Mouse (Mus musculus) left cerebral cortex, adult 6 months (tissue): Measurements from ENCODE around the gene Fbxo44. TPM values are rescaled to one million over a fixed set of nuclear protein-coding genes. Genes with fewer than 3 reads are reported as not detected.

Experiments used
- long read RNA-seq, 2 experiments: library from polyadenylated mRNA; unstranded; transcript quantifications; one replicate each; pipeline ENCODE4 v2.0.0; 2019 to 2020
- polyA plus RNA-seq: library from polyadenylated mRNA; unstranded; fragments of <200 nt; fragmentation: Nextera tagmentation; gene quantifications from 2 replicates; pipeline ENCODE4 v1.2.3, GENCODE M21; 2021

The Fbxo44 gene
- polyA plus RNA-seq = 133 and 147 TPM in 2 replicates
- long read RNA-seq, experiment 1, transcript Fbxo44-201 (6 exons, 1,829 nt) = major isoform, 318 of 739 reads
- long read RNA-seq, experiment 1, transcript Fbxo44-202 (5 exons, 1,034 nt) = minor isoform, 224 of 739 reads
- long read RNA-seq, experiment 1, transcript Fbxo44-209 (6 exons, 823 nt) = minor isoform, 17 of 739 reads
- long read RNA-seq, experiment 1, transcript Fbxo44-208 (6 exons, 1,572 nt) = minor isoform, 28 of 739 reads
- long read RNA-seq, experiment 1, partial matches to known transcripts = 13 of 739 reads
- long read RNA-seq, experiment 1, other reads (novel, unspliced or antisense) = 137 of 739 reads
- long read RNA-seq, experiment 2, transcript Fbxo44-208 (6 exons, 1,572 nt) = minor isoform, 6 of 214 reads
- long read RNA-seq, experiment 2, transcript Fbxo44-202 (5 exons, 1,034 nt) = minor isoform, 65 of 214 reads
- long read RNA-seq, experiment 2, transcript Fbxo44-201 (6 exons, 1,829 nt) = major isoform, 78 of 214 reads
- long read RNA-seq, experiment 2, transcript Fbxo44-209 (6 exons, 823 nt) = minor isoform, 5 of 214 reads
- long read RNA-seq, experiment 2, partial matches to known transcripts = 8 of 214 reads
- long read RNA-seq, experiment 2, other reads (novel, unspliced or antisense) = 49 of 214 reads

DNA sequence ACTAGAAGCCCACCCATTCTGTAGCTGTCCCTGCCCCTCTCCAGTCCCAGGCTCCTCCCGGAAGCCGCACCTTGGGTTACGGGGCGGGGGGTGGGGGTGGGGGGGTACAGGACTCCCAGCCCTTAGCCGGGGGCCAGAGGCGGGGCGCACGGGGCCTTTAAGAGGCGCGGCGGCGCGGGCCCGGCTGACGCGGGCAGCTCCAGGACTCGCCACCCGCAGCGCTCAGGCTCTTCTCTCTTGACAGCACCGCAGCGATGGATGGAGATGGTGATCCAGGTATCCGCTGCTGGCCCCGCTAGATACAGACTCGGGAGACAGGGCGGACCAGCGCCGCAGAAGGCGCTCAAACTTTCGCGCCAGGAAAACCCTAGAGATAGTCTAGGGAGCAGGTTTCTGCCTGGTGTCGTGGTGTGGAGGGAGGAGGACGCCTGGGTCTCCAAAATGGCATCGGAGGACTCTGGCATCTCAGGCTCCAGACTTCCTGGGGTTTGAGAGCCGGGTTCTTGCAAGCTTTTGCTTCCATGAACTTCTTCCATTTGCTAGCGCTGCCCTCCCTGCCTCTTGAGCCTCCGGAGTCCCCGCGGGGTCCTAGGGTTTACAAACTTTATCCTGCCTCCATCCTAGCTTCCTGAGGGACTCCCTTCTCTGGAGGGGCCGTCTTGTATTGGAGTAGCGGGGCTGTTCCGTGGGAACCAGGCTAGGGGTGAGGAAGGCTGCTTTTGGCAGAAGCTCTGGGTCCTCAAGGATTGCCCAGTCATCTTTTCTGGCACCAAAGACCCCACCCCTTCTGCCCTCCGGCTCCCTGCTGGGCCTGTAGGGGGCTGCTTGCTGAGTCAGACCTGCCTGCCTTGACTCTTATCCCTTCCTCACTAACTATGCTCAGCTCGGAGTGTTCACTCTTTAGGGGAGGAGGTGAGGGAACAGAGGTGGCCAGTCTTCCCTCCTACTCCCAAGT lies at the start of gene Fbxo44, which contains the start of gene Fbxo2:
Gene Fbxo44, minus strand, starts transcription at position 47 of the 955 bp plus-strand sequence.
Gene Fbxo2, plus strand, starts transcription at position 186 of the 955 bp plus-strand sequence.

DNA sequence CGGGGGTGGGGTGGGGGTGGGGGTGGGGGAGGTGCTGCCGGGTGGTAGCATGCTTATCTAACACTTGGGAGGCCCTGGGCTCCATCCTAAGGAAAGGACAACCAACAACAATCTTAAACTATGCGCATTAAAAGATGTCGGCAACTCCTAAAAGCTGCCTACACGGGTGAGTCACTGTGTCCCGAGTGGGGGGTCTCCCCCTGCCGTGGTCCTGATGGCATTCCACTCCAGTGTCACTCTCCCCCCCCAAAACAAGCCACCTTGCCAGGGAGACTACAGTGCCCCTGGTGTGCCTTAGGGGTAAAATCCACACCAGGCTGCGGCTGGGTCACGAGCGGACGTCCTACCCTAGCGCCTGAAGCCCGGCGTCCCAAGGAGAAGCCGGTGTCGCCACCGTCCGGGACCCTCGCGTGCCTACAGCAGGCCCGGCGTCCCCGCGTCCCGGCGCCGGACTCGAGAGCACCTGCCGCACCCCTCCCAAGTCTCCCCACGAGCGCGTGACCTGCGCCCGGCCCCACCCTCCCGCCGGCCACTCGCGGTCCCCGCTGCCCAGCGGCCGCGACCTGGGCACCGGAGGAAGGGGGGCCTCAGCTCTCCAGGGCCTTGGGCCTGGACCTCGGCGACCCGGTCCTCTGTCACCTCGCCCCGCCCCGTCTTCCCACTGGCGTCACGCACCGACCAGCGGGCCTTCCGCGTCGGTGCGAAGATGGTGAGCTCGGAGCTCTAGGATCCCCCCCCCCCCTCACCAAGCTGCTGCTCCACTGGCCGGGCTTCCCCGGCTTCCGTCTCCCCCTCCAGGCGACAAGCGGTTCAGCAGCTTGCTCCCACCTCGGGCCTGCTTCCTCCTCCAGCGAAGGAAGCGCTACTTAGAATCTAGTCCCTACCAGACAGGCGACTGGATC lies 8.8 kb downstream of the Fbxo44 start, which contains the start of gene Fbxo6:
Gene Fbxo6, minus strand, starts transcription at position 874 of the 902 bp plus-strand sequence.

DNA sequence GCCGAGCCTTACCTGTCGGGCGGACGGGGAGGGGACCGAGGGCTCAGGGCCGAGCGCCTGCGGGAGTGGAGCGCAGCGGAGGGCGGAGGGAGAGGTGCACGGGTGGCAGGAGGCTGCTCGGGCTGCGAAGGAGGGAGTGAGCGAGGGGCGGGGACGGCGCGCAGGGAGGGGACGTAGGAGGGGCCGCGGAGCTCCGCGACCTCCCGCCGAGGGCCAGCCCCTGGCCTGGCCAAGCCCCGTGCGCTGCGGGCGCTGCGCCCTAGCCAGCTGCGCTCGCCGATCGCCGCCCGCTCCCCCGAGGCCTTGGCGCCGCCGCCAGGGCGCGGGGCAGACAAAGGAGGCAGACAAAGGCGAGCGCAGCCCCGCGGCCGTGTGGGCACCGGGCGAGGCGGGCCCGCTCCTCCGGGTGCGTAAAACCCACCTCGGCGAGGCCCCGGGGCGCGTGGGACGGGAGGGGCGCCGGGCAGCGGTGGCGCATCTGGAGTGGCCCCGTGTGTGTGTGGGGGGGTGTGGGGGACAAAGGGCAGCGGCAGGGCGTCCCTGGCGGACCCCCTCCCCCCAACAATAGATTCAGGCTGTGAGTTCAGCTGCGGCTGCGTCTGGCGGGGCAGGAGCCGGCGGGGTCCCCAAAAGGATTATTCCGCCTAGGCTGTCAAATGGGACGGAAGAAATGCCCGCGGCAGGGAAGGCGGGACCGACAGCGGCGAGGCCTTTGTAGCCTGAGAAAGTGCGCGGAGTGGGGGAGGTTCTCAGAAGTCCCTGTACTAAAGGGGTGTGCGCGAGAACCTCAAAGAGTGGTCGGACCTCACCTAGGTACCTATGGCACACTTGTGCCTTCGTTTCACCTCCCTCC lies 29.5 kb downstream of the Fbxo44 start, which contains the start of gene Draxin:
Gene Draxin, minus strand, starts transcription at position 138 of the 853 bp plus-strand sequence.

DNA sequence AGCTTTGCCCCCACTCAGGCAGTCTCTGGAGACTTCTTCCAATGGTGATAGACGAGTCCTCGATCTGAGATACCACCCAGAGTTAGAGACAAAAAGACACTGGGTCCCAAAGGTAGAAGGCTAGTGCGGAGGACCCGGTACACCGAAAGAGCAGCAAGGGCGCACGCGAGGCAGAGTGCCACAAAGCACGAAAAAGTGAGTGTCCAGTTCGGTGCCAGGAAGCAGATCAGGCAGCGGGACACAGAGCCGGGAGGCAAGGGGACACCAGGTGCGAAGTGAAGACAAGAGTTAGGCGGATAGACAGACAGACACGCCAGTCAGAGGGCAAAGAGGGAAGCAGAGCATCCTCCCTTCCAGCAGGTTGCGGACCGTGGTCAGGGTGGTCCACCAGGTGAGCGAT lies 30.1 kb downstream of the Fbxo44 start, which contains the start of gene Mad2l2:
Gene Mad2l2, plus strand, starts transcription at position 252 of the 400 bp plus-strand sequence.

Other genes starting within 250 kb of the Fbxo44 start
- gene Plod1, start 223.7 kb downstream of the Fbxo44 start, polyA plus RNA-seq = 11.5 and 13.4 TPM in 2 replicates
- 4.5 and 10.2 TPM in 2 replicates for gene 2510039O18Rik, start 219.6 kb downstream of the Fbxo44 start, polyA plus RNA-seq
- gene Nppb, start 174.7 kb downstream of the Fbxo44 start, polyA plus RNA-seq = not detected in 2 replicates
- gene Nppa, start 159.8 kb downstream of the Fbxo44 start, polyA plus RNA-seq = 0.31 TPM in 1 of 2 replicates, not detected in the other
- gene Clcn6, start 121.7 kb downstream of the Fbxo44 start, polyA plus RNA-seq = 10.9 and 23.5 TPM in 2 replicates
- gene Mthfr, start 121.4 kb downstream of the Fbxo44 start, polyA plus RNA-seq = 3.8 and 4.1 TPM in 2 replicates
- 7.0 TPM in 2 replicates for gene Agtrap, start 72.5 kb downstream of the Fbxo44 start, polyA plus RNA-seq
- gene Mad2l2, start 30.1 kb downstream of the Fbxo44 start, polyA plus RNA-seq = 28.3 and 28.9 TPM in 2 replicates
- gene Draxin, start 29.8 kb downstream of the Fbxo44 start, polyA plus RNA-seq = 0.07 and 0.10 TPM in 2 replicates
- gene Fbxo6, start 8.3 kb downstream of the Fbxo44 start, polyA plus RNA-seq = 36.5 and 48.5 TPM in 2 replicates
- 138 and 183 TPM in 2 replicates for gene Fbxo2, start 139 bp upstream of the Fbxo44 start, polyA plus RNA-seq
- 11.2 and 13.5 TPM in 2 replicates for gene Disp3, start 127.5 kb upstream of the Fbxo44 start, polyA plus RNA-seq